18 mouse cellular contexts compared by ENCODE assay signal in genomic region chr1:127662385-127663068, GRCm38 (mm10). TPM values are rescaled to one million over a fixed set of nuclear protein-coding genes. Genes with fewer than 3 reads are reported as not detected.
DNase-seq lines count a peak whose midpoint lies in the region; ATAC-seq and TF ChIP-seq lines count a peak whose summit lies in the region.
"Had no signal": no experiment of that assay in that cellular context is flagged by ENCODE, and none has a peak within 500 bp of the region (broad histone marks: within the 10 kb centered on the region; RNA-seq: fewer than 3 reads in every experiment).

No protein-coding gene starts in this region.

- H3K36me3 ChIP-seq in neural tube, embryonic 11.5 days (ENCODE audit: control insufficient read depth, insufficient read depth, low read length) = no peaks in the 10 kb centered on the region
- no peaks in the 10 kb centered on the region for H3K36me3 ChIP-seq in neural tube, embryonic 15.5 days
- no peaks in the 10 kb centered on the region for H3K36me3 ChIP-seq in liver, embryonic 14.5 days (replicated peaks; ENCODE audit: control insufficient read depth, insufficient read depth, low read depth)
- H3K36me3 ChIP-seq: embryonic facial prominence, embryonic 13.5 days; forebrain, embryonic 10.5 days; limb, embryonic 10.5 days; neural tube, embryonic 12.5 days had no signal

- TF ChIP-seq POLR2A in bone marrow, adult 2 months (IDR thresholded peaks at IDR 0.05; ENCODE audit: borderline replicate concordance, control insufficient read depth, low read depth, low read length) = no peak

- H3K4me2 ChIP-seq in neural tube, embryonic 11.5 days (ENCODE audit: low read depth) = no peak overlapping the region
- no peak overlapping the region for H3K4me2 ChIP-seq in neural tube, embryonic 15.5 days
- H3K4me2 ChIP-seq in liver, embryonic 14.5 days (ENCODE audit: low read depth) = no peak overlapping the region
- H3K4me2 ChIP-seq: embryonic facial prominence, embryonic 13.5 days; neural tube, embryonic 12.5 days had no signal

- no peaks in the 10 kb centered on the region for H3K9me3 ChIP-seq in neural tube, embryonic 11.5 days (ENCODE audit: control insufficient read depth, low read length)
- no peaks in the 10 kb centered on the region for H3K9me3 ChIP-seq in neural tube, embryonic 15.5 days (replicated peaks)
- no peaks in the 10 kb centered on the region for H3K9me3 ChIP-seq in liver, embryonic 14.5 days (ENCODE audit: control insufficient read depth, low read length)
- H3K9me3 ChIP-seq: embryonic facial prominence, embryonic 13.5 days; forebrain, embryonic 10.5 days; limb, embryonic 10.5 days; neural tube, embryonic 12.5 days had no signal

- peaks cover 7% of the 10 kb centered on the region for H3K4me1 ChIP-seq in neural tube, embryonic 11.5 days (ENCODE audit: control insufficient read depth, insufficient read depth, low read length)
- peaks cover 15% of the 10 kb centered on the region for H3K4me1 ChIP-seq in neural tube, embryonic 15.5 days
- no peaks in the 10 kb centered on the region; the same call in 1 of the 2 replicates for H3K4me1 ChIP-seq in bone marrow, adult 2 months (ENCODE audit: control insufficient read depth, insufficient read depth, low read length)
- peaks cover 0 to 14% of the 10 kb centered on the region in 2 experiments; a peak in 2 of 4 replicates for H3K4me1 ChIP-seq in liver, embryonic 14.5 days (replicated peaks; ENCODE audit: control insufficient read depth in 2 of 2, insufficient read depth in 2 of 2, low read length in 1 of 2)

- no peaks in the 10 kb centered on the region for H3K27me3 ChIP-seq in neural tube, embryonic 11.5 days (ENCODE audit: control insufficient read depth, insufficient read depth, low read length)
- no peaks in the 10 kb centered on the region for H3K27me3 ChIP-seq in neural tube, embryonic 15.5 days (replicated peaks)
- H3K27me3 ChIP-seq in liver, embryonic 14.5 days (ENCODE audit: control insufficient read depth, insufficient read depth, low read length) = no peaks in the 10 kb centered on the region
- H3K27me3 ChIP-seq: embryonic facial prominence, embryonic 13.5 days; neural tube, embryonic 12.5 days had no signal

- H3K9ac ChIP-seq in neural tube, embryonic 11.5 days (ENCODE audit: low read length) = no peak overlapping the region
- H3K9ac ChIP-seq in neural tube, embryonic 15.5 days (replicated peaks) = no peak overlapping the region
- no peak overlapping the region for H3K9ac ChIP-seq in liver, embryonic 14.5 days (replicated peaks)
- H3K9ac ChIP-seq: embryonic facial prominence, embryonic 13.5 days; neural tube, embryonic 12.5 days had no signal

- ATAC-seq in neural tube, embryonic 11.5 days (ENCODE audit: insufficient read depth, low FRiP score, low TSS enrichment) = no peak
- ATAC-seq in neural tube, embryonic 15.5 days (ENCODE audit: low FRiP score) = no peak
- ATAC-seq in liver, embryonic 14.5 days (ENCODE audit: insufficient read depth) = peak; percentile 18; the same call in 1 of the 2 replicates

- H3K27ac ChIP-seq in neural tube, embryonic 11.5 days (ENCODE audit: low read depth, low read length) = no peak overlapping the region
- H3K27ac ChIP-seq in neural tube, embryonic 15.5 days (replicated peaks) = no peak overlapping the region
- peak overlapping the region; percentile 43 for H3K27ac ChIP-seq in bone marrow, adult 2 months (ENCODE audit: control insufficient read depth, insufficient read depth, low read depth, low read length, poor library complexity)
- H3K27ac ChIP-seq in liver, embryonic 14.5 days = no peak overlapping the region
- H3K27ac ChIP-seq: embryonic facial prominence, embryonic 13.5 days; heart, adult 2 months; kidney, postnatal 0 days; neural tube, embryonic 12.5 days had no signal

- WGBS in neural tube, embryonic 11.5 days = 78% methylated on average over 13 of the region's 13 CpGs
- 76% methylated on average over 13 of the region's 13 CpGs for WGBS in neural tube, embryonic 15.5 days
- 13% methylated on average over 13 of the region's 13 CpGs for WGBS in bone marrow, adult 2 months
- 11% methylated on average over 13 of the region's 13 CpGs for WGBS in liver, embryonic 14.5 days (ENCODE audit: insufficient replicate concordance)

- intact Hi-C loops in left cerebral cortex, postnatal 4 days (cut with DNase I) = no loop called here

- no peak overlapping the region for H3K4me3 ChIP-seq in neural tube, embryonic 11.5 days (ENCODE audit: low read depth, low read length)
- H3K4me3 ChIP-seq in neural tube, embryonic 15.5 days (replicated peaks) = no peak overlapping the region
- H3K4me3 ChIP-seq in bone marrow, adult 2 months (replicated peaks; ENCODE audit: control insufficient read depth, low read depth, low read length) = no peak overlapping the region
- H3K4me3 ChIP-seq in liver, embryonic 14.5 days (ENCODE audit: insufficient read depth in 1 of 2, low read depth in 2 of 2, low read length in 2 of 2) = no peak overlapping the region
- H3K4me3 ChIP-seq: embryonic facial prominence, embryonic 13.5 days; forebrain, embryonic 10.5 days; heart, adult 2 months; limb, embryonic 10.5 days; neural tube, embryonic 12.5 days had no signal

- peak; percentile 9 for DNase-seq in neural tube, embryonic 11.5 days (ENCODE audit: low spot score)
- DNase-seq in liver, embryonic 14.5 days (ENCODE audit: low read depth in 3 of 3, low spot score in 3 of 3) = no peak
- DNase-seq in thymus, postnatal 14 days = peak; percentile 26
- no peak for DNase-seq in cerebellum, adult 11 months
- no peak for DNase-seq in Muller cell, postnatal 12 days (ENCODE audit: inconsistent ontology term)
- no peak for DNase-seq in left cerebral cortex, postnatal 4 days
- DNase-seq: adrenal gland, postnatal 10 days; cerebellum, postnatal 25 days; heart, adult 2 months; lung, adult 2 months had no signal

- TF ChIP-seq EP300 in liver, embryonic 14.5 days (IDR thresholded peaks at IDR 0.05; ENCODE audit: low read depth) = no peak

- no peak for TF ChIP-seq CTCF in bone marrow, adult 2 months (IDR thresholded peaks at IDR 0.05; ENCODE audit: control insufficient read depth, insufficient read depth, low read length)
- no peak for TF ChIP-seq CTCF in liver, embryonic 14.5 days (IDR thresholded peaks at IDR 0.05; ENCODE audit: low read depth)

RNA-seq across cellular contexts. Expression of gene Tmem163, which starts 16.8 kb away (rescaled TPM):
- 27.1 and 32.0 TPM in 2 replicates for polyA plus RNA-seq in neural tube, embryonic 11.5 days (2014; fragmentation: Nextera tagmentation; extraction: Ambion mirVana)
- 47.1 and 54.1 TPM in 2 replicates for polyA plus RNA-seq in neural tube, embryonic 15.5 days (2015; fragmentation: Nextera tagmentation; extraction: Ambion mirVana)
- polyA plus RNA-seq in bone marrow, adult 2 months (2011; ENCODE audit: insufficient read depth, insufficient read length, low replicate concordance, missing spikeins) = 2.5 and 5.7 TPM in 2 replicates
- polyA plus RNA-seq in liver, embryonic 14.5 days (2012; rRNA removed) = 0.09 and 0.13 TPM in 2 replicates
- 0.27 and 0.51 TPM in 2 replicates for polyA plus RNA-seq in liver, embryonic 14.5 days (2014; fragmentation: Nextera tagmentation; extraction: Ambion mirVana)
- 10 to 100 TPM; 23.8 to 32.5 TPM for total RNA-seq in left cerebral cortex, postnatal 4 days (2021)
- total RNA-seq: gastrocnemius, adult 18-20 months had no signal

Comparison
In these comparisons a context has a peak if more than half of its experiments do, and no peak if none do; other contexts are left out.
1. DNase-seq: peak in neural tube, embryonic 11.5 days (single experiment) and thymus, postnatal 14 days (single experiment); none in liver, embryonic 14.5 days (0 of 3), cerebellum, adult 11 months (single experiment), Muller cell, postnatal 12 days (single experiment) and left cerebral cortex, postnatal 4 days (single experiment).